Mouse (Mus musculus) neutrophil, adult 5-6 weeks (primary cell): ENCODE results near the gene Tmx2. TPM values are rescaled to one million over a fixed set of nuclear protein-coding genes. Genes with fewer than 3 reads are reported as not detected.
"Not testable (repeated sequence)": the region's sequence is repeated elsewhere in the genome, so short reads cannot be mapped to it uniquely, and the experiment has no call there.

Experiments used
- ATAC-seq: fragments of 151-379, 151-347 bp; 2 replicates; pipeline ENCODE4 v1.8.0; 2017; ENCODE audit warnings: mild to moderate bottlenecking, moderate TSS enrichment; ENCODE audit not compliant: insufficient number of reproducible peaks, poor library complexity, low FRiP score, severe bottlenecking; ENCODE audit errors: extremely low read depth
- total RNA-seq: library from RNA; stranded (forward); fragments of 200-1000 nt; gene quantifications from 2 replicates; pipeline ENCODE4 v1.2.3, GENCODE M21; 2017

Tmx2 gene
- total RNA-seq: 18.4 and 20.1 TPM in 2 replicates

GRCm38 (mm10) chr2:84679016-84679415 lies at the start of gene Tmx2:
Gene Tmx2 (minus strand): TSS chr2:84679140.
- ATAC-seq: no peak

GRCm38 (mm10) chr2:84728191-84728590 lies 49.3 kb upstream of the Tmx2 start:
- not testable (repeated sequence) for ATAC-seq

- peak; percentile 95 for ATAC-seq
Measured at GRCm38 (mm10) chr2:84727172-84727858, 48.4 kb upstream of the Tmx2 start, which contains the start of gene Clp1. Gene Clp1 (minus strand): TSS chr2:84727350.

GRCm38 (mm10) chr2:84726716-84727115 lies 47.8 kb upstream of the Tmx2 start:
- no peak for ATAC-seq

GRCm38 (mm10) chr2:84725770-84726169 lies 46.8 kb upstream of the Tmx2 start:
- no peak for ATAC-seq

- no peak for ATAC-seq
Measured at GRCm38 (mm10) chr2:84723856-84724255, 44.9 kb upstream of the Tmx2 start.

- no peak for ATAC-seq
Measured at GRCm38 (mm10) chr2:84721182-84721581, 42.2 kb upstream of the Tmx2 start.

- no peak for ATAC-seq
Measured at GRCm38 (mm10) chr2:84720718-84721117, 41.8 kb upstream of the Tmx2 start.

GRCm38 (mm10) chr2:84717357-84717756 lies 38.4 kb upstream of the Tmx2 start:
- ATAC-seq: no peak

- no peak for ATAC-seq
Measured at GRCm38 (mm10) chr2:84716423-84717355, 37.7 kb upstream of the Tmx2 start.

- ATAC-seq: peak; percentile 89
Measured at GRCm38 (mm10) chr2:84715562-84716361, 36.8 kb upstream of the Tmx2 start.

- peak; percentile 79 for ATAC-seq
Measured at GRCm38 (mm10) chr2:84714811-84715561, 36.0 kb upstream of the Tmx2 start, which contains the start of gene Zdhhc5. Gene Zdhhc5 (minus strand): TSS chr2:84715180.

- no peak for ATAC-seq
Measured at GRCm38 (mm10) chr2:84714422-84714810, 35.5 kb upstream of the Tmx2 start.

- ATAC-seq: no peak
Measured at GRCm38 (mm10) chr2:84711898-84712297, 33.0 kb upstream of the Tmx2 start.

- no peak for ATAC-seq
Measured at GRCm38 (mm10) chr2:84707523-84707922, 28.6 kb upstream of the Tmx2 start.

- no peak for ATAC-seq
Measured at GRCm38 (mm10) chr2:84705295-84705694, 26.4 kb upstream of the Tmx2 start.

GRCm38 (mm10) chr2:84704329-84704728 lies 25.4 kb upstream of the Tmx2 start:
- ATAC-seq: no peak

- ATAC-seq: no peak
Measured at GRCm38 (mm10) chr2:84703497-84703896, 24.6 kb upstream of the Tmx2 start.
